Mouse (Mus musculus) cerebellum, adult 2 months (tissue): Measurements from ENCODE around the gene Tbc1d19. TPM values are rescaled to one million over a fixed set of nuclear protein-coding genes. Genes with fewer than 3 reads are reported as not detected.

ENCODE experiments used
- DNase-seq, 2 experiments: peaks; one replicate each; pipeline ENCODE4 v3.0.0; 2021
- H3K27ac ChIP-seq: fragments of 200-500 bp; 2 replicates; pipeline ENCODE4 v1.5.1; 2012; ENCODE audit warnings: low read length, control low read depth, inconsistent platforms; ENCODE audit not compliant: insufficient read depth
- H3K27me3 ChIP-seq: fragments of 200-500 bp; 2 replicates; pipeline ENCODE4 v1.6.1; 2012; ENCODE audit warnings: inconsistent platforms, mild to moderate bottlenecking, low read length, moderate library complexity; ENCODE audit not compliant: control insufficient read depth, insufficient read depth
- H3K4me1 ChIP-seq: fragments of 200-500 bp; 2 replicates; pipeline ENCODE4 v1.6.1; 2011; ENCODE audit warnings: low read length; ENCODE audit not compliant: control insufficient read depth, insufficient read depth
- H3K4me3 ChIP-seq: fragments of 200-500 bp; replicated peaks from 2 replicates; pipeline ENCODE3; 2011; ENCODE audit warnings: mild to moderate bottlenecking, low read depth, low read length, control low read depth; ENCODE audit not compliant: insufficient read depth
- CTCF ChIP-seq: fragments of 200-500 bp; IDR thresholded peaks from 2 replicates; pipeline ENCODE4 v1.5.1; 2011; ENCODE audit warnings: low read depth, mild to moderate bottlenecking, control low read depth, low read length, moderate library complexity, borderline replicate concordance; ENCODE audit not compliant: insufficient read depth
- POLR2A ChIP-seq: fragments of 200-500 bp; IDR thresholded peaks from 2 replicates; pipeline ENCODE4 v1.6.1; 2011; ENCODE audit warnings: low read length, control low read depth, borderline replicate concordance; ENCODE audit not compliant: insufficient read depth
- WGBS: fragments of 180-500 bp; shearing (Covaris S2); methylation state at CpG from one replicate; pipeline ENCODE4 v1.1.7; 2018; 5-methylcytosine and 5-hydroxymethylcytosine counted together
- polyA plus RNA-seq: library from polyadenylated mRNA; depleted of rRNA; stranded (reverse); fragments of >200 nt; gene quantifications from 2 replicates; pipeline ENCODE4 v1.2.3, GENCODE M21; 2012

The Tbc1d19 gene
- polyA plus RNA-seq, 1 experiment, result 44.5 TPM

DNA sequence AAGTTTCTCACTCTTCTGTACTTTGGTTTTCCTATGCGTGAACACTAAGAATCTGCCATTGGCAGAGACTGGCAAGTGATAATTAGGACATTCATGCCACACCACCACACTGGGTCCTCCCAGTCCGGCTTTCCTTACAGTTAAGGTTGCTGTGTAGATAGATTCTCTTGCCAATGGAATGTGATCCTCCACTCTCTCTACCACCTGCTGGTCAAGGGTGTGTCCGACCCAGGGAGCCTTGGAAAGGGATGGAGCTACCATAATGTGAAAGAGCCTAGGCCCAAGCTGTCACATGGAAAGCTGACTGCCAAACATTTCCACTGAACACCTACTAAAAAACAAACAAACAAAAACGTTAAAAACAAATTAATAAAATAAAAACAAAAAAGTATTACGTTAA, 121.6 kb downstream of the Tbc1d19 start:
- no peak for DNase-seq
- WGBS, result 48% methylated on average over 5 of the region's 5 CpGs

DNA sequence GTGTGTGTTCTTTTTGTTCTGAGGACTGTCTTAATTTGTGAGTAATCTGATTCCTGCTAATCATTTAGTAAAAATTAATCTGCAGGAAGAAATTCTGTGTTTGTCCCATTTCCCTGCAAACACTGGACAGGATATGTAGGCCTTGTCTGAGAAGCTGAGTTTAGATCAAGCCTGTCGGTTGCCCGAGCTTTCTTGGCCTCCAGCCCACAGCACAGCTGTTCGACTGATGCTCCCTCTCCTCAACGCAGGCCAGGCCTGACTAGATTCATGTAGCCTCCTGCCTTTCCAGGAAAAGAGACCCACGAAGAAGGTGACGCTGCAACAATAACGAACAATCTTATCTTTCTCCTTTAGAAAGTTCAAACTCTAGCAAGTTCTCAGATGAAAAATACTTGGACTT, 124.2 kb downstream of the Tbc1d19 start:
- no peak for TF ChIP-seq CTCF
- TF ChIP-seq POLR2A, result no peak
- Histone ChIP-seq H3K27ac (no peak overlapping the region), H3K27me3 (no peaks in the 10 kb centered on the region), H3K4me1 (no peaks in the 10 kb centered on the region; the same call in 1 of the 2 replicates), H3K4me3 (no peak overlapping the region)
- 30% methylated on average over 7 of the region's 7 CpGs for WGBS
- DNase-seq, result no peak

More for the DNA sequence above, 121.6 kb downstream of the Tbc1d19 start:
- Histone ChIP-seq H3K4me1 (no peaks in the 10 kb centered on the region; the same call in 1 of the 2 replicates), H3K27ac (no peak overlapping the region), H3K27me3 (no peaks in the 10 kb centered on the region), H3K4me3 (no peak overlapping the region)
- no peak for TF ChIP-seq CTCF
- TF ChIP-seq POLR2A, result no peak

DNA sequence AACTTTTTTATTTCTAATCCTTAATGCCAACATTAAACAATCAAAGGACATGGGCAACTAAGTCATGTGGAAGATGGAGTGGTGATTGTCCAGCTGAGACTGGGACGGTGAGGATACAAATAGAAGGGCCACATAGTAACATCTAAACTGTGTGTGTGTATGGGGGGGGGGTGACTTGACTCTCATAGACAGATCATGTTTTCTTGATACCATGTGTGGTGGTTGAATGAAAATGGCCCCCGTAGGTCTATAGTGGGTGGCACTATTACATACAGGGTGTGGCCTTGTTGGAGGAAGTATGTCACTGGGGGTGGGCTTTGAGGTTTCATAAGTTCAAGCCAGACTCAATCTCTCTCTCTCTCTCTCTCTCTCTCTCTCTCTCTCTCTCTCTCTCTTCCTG, 124.6 kb downstream of the Tbc1d19 start:
- H3K4me1 ChIP-seq, result no peaks in the 10 kb centered on the region; the same call in 1 of the 2 replicates
- H3K27me3 ChIP-seq, result no peaks in the 10 kb centered on the region
- no peak for TF ChIP-seq CTCF
- TF ChIP-seq POLR2A, result no peak
- H3K4me3 ChIP-seq, result no peak overlapping the region
- H3K27ac ChIP-seq, result no peak overlapping the region
- DNase-seq, result no peak
- 78% methylated on average over 2 of the region's 2 CpGs for WGBS

DNA sequence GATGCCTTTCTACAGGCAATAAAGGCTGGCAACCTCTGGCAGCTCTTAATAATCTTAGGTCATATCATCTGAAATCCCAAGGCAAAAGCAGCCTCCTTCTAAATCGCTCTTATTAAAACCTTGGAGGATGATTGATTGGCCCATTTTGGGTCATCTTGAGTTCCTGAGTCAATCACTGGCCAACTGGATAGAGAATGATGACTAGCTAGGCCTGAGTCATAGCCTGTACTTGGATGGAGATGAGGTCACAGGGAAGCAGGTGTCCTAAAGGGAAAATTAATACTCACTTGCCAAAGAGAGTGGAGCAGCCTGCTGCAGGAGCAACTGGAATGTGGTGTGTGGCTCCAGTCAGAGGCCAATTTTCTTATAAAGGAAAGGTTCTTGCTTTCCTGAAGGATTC, 125.4 kb downstream of the Tbc1d19 start:
- Histone ChIP-seq H3K27me3 (no peaks in the 10 kb centered on the region), H3K27ac (no peak overlapping the region), H3K4me1 (no peaks in the 10 kb centered on the region; the same call in 1 of the 2 replicates), H3K4me3 (no peak overlapping the region)
- 95% methylated on average over 1 of the region's 1 CpGs for WGBS
- TF ChIP-seq CTCF (no peak), POLR2A (no peak)
- DNase-seq, result no peak

DNA sequence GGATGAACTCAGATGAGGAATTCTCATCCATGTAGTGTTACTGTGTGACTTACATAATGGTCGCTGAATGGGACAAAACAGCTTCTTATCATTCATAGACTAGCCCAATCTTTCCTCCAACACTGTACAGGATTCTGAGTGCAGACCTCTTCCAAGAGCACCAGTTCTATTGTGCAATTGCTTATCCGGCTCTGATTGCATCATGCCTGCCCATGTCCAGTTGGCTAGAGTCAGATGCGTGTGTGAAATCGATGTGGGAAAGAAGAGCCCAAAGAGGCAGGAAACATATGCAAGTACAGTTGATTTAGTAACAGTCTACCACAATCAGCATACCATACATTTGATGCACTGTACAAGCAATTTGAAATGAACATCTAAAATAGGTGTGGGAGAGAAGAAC, 127.8 kb downstream of the Tbc1d19 start:
- Histone ChIP-seq H3K27ac (no peak overlapping the region), H3K4me3 (no peak overlapping the region), H3K4me1 (peaks cover 4% of the 10 kb centered on the region; the same call in 1 of the 2 replicates), H3K27me3 (no peaks in the 10 kb centered on the region)
- 84% methylated on average over 4 of the region's 4 CpGs for WGBS
- no peak for DNase-seq
- no peak for TF ChIP-seq POLR2A
- TF ChIP-seq CTCF, result no peak

DNA sequence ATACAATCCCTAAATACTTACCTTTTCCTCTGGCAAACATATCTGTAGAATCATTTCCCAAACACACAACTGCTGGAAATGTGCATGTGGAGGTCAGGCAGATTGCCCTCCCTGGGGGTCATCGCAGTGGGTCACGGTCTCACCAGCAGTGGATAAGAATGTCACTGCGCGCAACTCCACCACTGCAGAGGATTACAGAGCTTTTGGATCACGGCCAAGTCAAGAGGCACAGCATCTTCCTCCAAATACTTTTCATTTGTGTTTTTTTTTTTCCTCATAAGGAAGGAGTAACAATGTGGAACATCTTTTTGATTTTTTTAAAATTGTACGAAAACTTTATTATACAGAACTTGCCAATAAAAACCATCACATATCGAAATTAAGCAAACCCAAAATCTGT, 129.6 kb downstream of the Tbc1d19 start:
- DNase-seq, result no peak
- no peak overlapping the region for H3K4me3 ChIP-seq
- WGBS, result 72% methylated on average over 7 of the region's 7 CpGs
- peaks cover 4% of the 10 kb centered on the region; the same call in 1 of the 2 replicates for H3K4me1 ChIP-seq
- H3K27ac ChIP-seq, result no peak overlapping the region
- TF ChIP-seq POLR2A (no peak), CTCF (no peak)
- no peaks in the 10 kb centered on the region for H3K27me3 ChIP-seq

DNA sequence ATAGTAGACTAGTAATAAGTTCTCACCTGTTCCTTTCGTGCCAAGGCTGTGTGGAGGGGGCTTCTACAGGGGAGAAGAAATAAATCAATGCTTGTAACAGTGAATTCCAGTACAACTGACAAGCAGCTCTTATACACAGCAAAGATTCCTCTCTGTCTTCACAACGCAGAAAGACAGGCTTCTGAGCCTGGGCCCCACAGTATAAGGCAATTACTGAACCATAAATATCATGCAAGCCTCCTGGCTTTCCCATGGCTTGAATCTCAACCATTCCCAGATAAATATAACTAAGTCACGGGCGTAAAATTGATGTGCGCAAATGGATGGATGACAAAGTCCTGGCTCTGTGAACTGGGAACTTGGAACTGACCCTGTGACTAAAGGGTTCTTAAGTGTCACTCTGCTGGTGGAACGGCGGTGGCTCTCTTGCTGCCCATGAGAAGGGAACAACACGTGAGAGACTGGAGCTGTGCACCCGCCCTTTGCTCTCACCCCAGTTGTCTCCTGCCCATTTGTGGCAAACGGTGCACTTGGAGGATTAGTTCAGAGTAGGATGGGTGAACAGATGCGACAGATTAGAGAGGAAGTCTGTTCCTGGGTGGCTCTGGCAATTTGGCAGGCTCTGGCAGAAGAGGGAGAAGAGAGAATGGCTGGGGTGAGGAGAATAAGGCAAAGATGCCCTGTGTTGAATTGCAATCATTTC, 132.1 kb downstream of the Tbc1d19 start:
- TF ChIP-seq POLR2A, result no peak
- 29% methylated on average over 11 of the region's 11 CpGs for WGBS
- Histone ChIP-seq H3K4me3 (no peak overlapping the region), H3K4me1 (peaks cover 4% of the 10 kb centered on the region; the same call in 1 of the 2 replicates), H3K27ac (no peak overlapping the region), H3K27me3 (no peaks in the 10 kb centered on the region)
- DNase-seq, result no peak

DNA sequence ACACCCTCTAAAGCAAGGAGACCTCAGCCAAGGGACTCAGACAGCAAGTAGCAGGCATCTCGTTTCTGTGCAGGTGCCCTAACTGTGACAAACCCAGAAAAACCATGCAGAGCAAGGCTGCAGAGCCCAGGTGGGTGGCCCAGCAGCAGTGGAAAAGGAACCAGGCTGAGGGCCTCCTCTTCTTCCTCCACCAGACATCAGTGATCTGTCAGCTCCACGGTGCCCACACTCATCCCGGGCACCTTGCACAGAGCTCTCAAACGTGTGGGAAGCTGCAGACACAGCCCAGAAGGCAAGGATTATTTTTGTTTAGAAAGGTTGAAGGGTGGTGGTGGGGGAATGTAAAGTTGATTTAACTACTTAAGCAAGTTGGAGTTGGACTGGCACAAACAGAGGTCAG, 132.9 kb downstream of the Tbc1d19 start:
- no peak overlapping the region for H3K27ac ChIP-seq

More for the DNA sequence above, 132.9 kb downstream of the Tbc1d19 start:
- H3K4me1 ChIP-seq, result peaks cover 4% of the 10 kb centered on the region; the same call in 1 of the 2 replicates
- DNase-seq, result no peak
- no peak overlapping the region for H3K4me3 ChIP-seq
- no peaks in the 10 kb centered on the region for H3K27me3 ChIP-seq
- WGBS, result 66% methylated on average over 4 of the region's 4 CpGs
- TF ChIP-seq POLR2A (no peak), CTCF (no peak)
